Mouse (Mus musculus) common myeloid progenitor, adult 5-6 weeks (primary cell): Measurements from ENCODE around the gene Aqp9. TPM values are rescaled to one million over a fixed set of nuclear protein-coding genes. Genes with fewer than 3 reads are reported as not detected.

Experiments used
- ATAC-seq: replicated peaks from 2 replicates; pipeline ENCODE4 v1.8.0; 2016; ENCODE audit warnings: low read depth, mild to moderate bottlenecking, moderate TSS enrichment, inconsistent platforms; ENCODE audit not compliant: poor library complexity, severe bottlenecking
- total RNA-seq: library from RNA; stranded (forward); fragments of 200-1000, 187-1606 nt; gene quantifications from 2 replicates; pipeline ENCODE4 v1.2.3, GENCODE M21; 2017

Gene Aqp9
- total RNA-seq, 1 experiment from 2014 or later, result 29.0 TPM

DNA sequence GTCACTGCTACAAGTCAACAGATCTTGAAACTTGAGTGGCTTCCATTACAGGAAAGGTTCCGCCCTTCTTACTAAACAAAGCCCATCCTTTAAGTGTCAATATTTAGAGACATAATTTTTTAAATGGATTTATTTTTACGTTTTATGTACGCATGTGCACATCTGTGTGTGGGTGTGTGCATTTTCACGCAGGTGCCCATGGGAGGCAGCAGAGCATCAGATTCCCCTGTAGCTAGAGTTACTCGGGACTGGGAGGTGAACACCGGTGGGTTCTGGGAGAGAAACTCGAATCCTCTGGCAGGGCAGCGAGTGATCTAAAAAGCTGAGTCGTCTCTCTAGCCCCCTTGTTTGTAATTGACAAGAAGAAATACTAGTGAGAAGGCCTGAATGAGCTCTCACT lies 5.1 kb upstream of the Aqp9 start:
- ATAC-seq, result no peak

- no peak for ATAC-seq
These were observed 838 bp downstream of the Aqp9 start for GRCm38 (mm10) chr9:71167473-71168215.

- ATAC-seq, result peak; percentile 49
These were observed 1.5 kb downstream of the Aqp9 start for GRCm38 (mm10) chr9:71166871-71167465.

- peak; percentile 70 for ATAC-seq
These were observed 2.3 kb downstream of the Aqp9 start for GRCm38 (mm10) chr9:71166019-71166705.

- ATAC-seq, result peak; percentile 6
These were observed 3.0 kb downstream of the Aqp9 start for GRCm38 (mm10) chr9:71165510-71165909.

GRCm38 (mm10) chr9:71165061-71165460 lies 3.4 kb downstream of the Aqp9 start:
- peak; percentile 57 for ATAC-seq

- ATAC-seq, result no peak
These were observed 4.1 kb downstream of the Aqp9 start for GRCm38 (mm10) chr9:71164353-71164752.

GRCm38 (mm10) chr9:71162858-71163740 lies 5.4 kb downstream of the Aqp9 start:
- ATAC-seq, result no peak

- no peak for ATAC-seq
These were observed 6.2 kb downstream of the Aqp9 start for GRCm38 (mm10) chr9:71162131-71162857.

DNA sequence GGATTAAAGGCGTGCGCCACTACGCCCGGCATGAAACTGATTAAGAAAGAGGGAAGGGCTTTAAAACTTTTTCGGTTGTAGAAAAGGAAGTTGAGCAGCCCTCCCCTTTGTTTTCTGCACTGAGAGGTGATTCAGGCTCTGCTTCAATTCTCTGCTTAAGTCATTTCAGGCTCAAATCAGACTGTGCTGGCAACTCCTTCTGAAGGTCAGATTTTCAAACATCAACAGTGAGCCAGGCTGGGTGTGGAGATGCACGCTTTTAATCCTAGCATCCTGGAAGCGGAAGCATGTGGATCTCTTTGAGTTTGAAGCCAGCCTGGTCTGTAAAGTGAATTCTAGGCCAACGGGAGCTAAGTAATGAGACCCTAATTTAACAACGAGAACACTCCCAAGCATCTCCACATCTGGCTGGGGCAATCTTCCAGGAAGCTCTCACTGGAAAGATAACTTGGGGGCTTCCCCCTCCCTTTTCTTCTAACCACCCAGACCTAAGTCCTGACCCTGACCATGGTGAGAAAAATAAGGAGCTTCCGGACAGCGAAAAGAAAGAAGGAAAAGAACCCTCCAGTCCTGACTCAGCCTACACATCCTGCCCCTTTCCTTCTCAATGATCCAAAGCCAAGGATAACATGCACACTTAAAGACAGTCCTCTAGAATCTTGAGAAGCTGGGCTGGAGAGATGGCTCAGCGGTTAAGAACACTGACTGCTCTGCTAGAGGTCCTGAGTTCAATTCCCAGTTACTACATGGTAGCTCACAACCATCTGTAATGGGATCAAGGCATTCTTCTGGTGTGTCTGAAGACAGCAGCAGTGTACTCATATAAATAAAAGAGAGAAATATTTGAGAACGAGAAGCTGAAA lies 7.4 kb downstream of the Aqp9 start:
- 0 out of 2 replicates have a peak, but pooled peaks have one; percentile 8 for ATAC-seq

DNA sequence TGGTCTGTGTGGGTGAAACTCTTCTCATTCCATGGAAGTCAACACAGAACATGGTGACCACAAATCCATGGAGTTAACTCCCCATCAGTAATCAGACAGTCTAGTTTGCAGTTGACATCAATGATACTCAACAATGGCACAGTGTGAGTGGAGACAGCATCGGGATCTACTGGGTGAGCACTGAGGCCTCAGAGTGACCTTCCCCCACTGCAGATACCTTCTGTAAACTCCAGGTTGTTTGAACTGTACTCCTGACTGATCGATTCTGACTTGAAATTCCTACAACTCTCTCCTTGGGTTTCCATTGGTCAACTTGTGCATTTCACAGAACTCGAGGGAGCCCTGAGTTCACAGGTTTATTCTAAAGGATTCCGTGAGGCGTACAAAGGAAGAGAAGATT lies 8.8 kb downstream of the Aqp9 start:
- no peak for ATAC-seq

GRCm38 (mm10) chr9:71159060-71159626 lies 9.3 kb downstream of the Aqp9 start:
- ATAC-seq, result no peak

- no peak for ATAC-seq
These were observed 10.4 kb downstream of the Aqp9 start for GRCm38 (mm10) chr9:71157921-71158646.

GRCm38 (mm10) chr9:71156447-71157035 lies 11.9 kb downstream of the Aqp9 start:
- ATAC-seq, result 0 out of 2 replicates have a peak, but pooled peaks have one; percentile 48

- ATAC-seq, result peak; percentile 57
These were observed 13.0 kb downstream of the Aqp9 start for GRCm38 (mm10) chr9:71155399-71156005.

- no peak for ATAC-seq
These were observed 17.1 kb downstream of the Aqp9 start for GRCm38 (mm10) chr9:71151386-71151785.

DNA sequence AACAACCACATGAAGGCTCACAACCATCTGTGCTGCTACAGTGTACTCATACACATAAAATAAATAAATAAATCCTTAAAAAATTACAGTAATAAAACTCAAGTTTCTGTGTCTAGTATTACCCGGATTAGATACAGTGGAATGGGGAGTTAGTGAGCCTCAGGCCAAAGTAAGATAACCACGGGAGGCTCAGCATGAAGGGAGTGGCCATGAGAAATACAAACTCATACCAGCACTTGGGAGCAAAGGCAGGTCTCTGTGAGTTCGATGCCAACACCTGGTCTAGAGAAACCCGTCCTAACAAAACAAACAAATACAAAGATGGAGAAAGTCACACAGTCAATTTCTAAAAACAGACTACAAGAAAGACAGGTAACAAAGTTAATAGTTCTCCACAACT lies 18.3 kb downstream of the Aqp9 start:
- ATAC-seq, result no peak
